Mouse (Mus musculus): ENCODE results near the gene Trim61. TPM values are rescaled to one million over a fixed set of nuclear protein-coding genes. Genes with fewer than 3 reads are reported as not detected.
"Not testable (repeated sequence)": the region's sequence is repeated elsewhere in the genome, so short reads cannot be mapped to it uniquely, and the experiment has no call there.

The Trim61 gene
- polyA plus RNA-seq, 1 experiment from 2014 or later: 0.13 TPM

DNA sequence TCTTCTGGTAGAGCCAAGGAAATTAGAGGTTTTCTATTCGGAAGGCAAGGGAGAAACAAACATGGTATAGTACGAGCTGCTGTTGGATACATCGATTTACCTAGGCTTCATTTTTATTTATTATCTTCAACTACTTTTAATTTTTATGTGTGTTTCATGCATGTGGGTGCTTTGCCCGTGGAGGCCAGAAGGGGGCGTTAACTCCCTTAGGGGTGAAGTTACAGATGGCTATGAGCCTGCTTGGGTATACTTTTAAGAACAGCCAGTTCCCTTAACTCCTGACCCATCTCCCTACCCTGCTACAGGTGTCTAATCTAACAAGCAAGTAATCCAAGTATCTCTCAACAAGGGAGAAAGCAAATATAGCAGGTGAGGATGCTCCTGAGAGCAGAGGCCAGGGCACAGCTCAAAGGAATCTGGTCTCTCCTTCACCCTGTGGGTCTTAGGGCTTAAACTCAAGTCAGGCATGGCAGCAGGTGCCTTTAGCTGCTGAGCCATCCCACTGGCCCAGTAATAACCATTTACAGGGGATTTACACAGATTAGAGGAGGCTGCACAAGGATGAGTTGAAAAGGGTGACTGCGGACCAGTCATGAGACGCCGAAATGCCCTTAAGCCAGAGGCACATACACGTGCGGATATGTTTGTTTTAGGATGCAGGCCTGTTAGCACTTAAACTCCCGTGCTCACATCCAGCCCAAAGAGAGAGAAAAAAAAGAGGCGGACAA lies 10.8 kb upstream of the Trim61 start:
- H3K4me2 ChIP-seq (ENCODE audit: low read depth, low read length): no peak overlapping the region
- WGBS: 86% methylated on average over 12 of the region's 12 CpGs

DNA sequence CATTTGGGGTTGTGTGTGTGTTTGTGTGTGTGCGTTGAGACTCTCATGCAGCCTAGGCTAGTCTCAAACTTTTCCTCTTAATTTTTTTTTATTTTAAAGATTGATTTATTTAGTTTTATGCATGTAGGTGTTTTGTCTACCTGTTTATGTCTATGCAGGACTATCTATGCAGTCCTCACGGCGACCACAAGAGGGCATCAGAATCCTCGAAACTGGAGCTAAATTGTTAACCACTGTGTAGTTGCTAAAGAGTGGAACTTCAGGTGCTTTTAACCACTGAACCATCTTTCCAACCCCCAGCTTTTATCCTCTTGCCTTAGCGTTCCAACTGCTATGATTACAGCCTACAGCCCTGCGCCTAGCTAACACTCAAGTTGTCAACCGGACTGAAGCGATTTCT lies 4.2 kb upstream of the Trim61 start:
- H3K9ac ChIP-seq (replicated peaks; ENCODE audit: low read depth, low read length): no peak overlapping the region
- ATAC-seq (ENCODE audit: low read depth): peak; percentile 73; the same call in 1 of the 2 replicates
- H3K27me3 ChIP-seq (ENCODE audit: control insufficient read depth, insufficient read depth, low read length): no peaks in the 10 kb centered on the region
- H3K36me3 ChIP-seq (ENCODE audit: control insufficient read depth, insufficient read depth, low read length): no peaks in the 10 kb centered on the region
- no peak overlapping the region for H3K27ac ChIP-seq (ENCODE audit: low read depth, low read length)
- 48% methylated on average over 8 of the region's 8 CpGs for WGBS
- H3K4me2 ChIP-seq (ENCODE audit: low read depth, low read length): no peak overlapping the region
- H3K4me3 ChIP-seq (ENCODE audit: low read depth, low read length): no peak overlapping the region
- H3K9me3 ChIP-seq (ENCODE audit: control insufficient read depth, low read length): no peaks in the 10 kb centered on the region
- no peaks in the 10 kb centered on the region for H3K4me1 ChIP-seq (ENCODE audit: control insufficient read depth, insufficient read depth, low read length)

More for the DNA sequence above, 10.8 kb upstream of the Trim61 start:
- Histone ChIP-seq H3K36me3 (ENCODE audit: control insufficient read depth, insufficient read depth, low read length) (no peaks in the 10 kb centered on the region), H3K27me3 (ENCODE audit: control insufficient read depth, insufficient read depth, low read length) (no peaks in the 10 kb centered on the region), H3K9ac (replicated peaks; ENCODE audit: low read depth, low read length) (no peak overlapping the region), H3K4me1 (ENCODE audit: control insufficient read depth, insufficient read depth, low read length) (no peaks in the 10 kb centered on the region), H3K9me3 (ENCODE audit: control insufficient read depth, low read length) (no peaks in the 10 kb centered on the region), H3K27ac (ENCODE audit: low read depth, low read length) (no peak overlapping the region), H3K4me3 (ENCODE audit: low read depth, low read length) (no peak overlapping the region)
- ATAC-seq (ENCODE audit: low read depth): no peak

DNA sequence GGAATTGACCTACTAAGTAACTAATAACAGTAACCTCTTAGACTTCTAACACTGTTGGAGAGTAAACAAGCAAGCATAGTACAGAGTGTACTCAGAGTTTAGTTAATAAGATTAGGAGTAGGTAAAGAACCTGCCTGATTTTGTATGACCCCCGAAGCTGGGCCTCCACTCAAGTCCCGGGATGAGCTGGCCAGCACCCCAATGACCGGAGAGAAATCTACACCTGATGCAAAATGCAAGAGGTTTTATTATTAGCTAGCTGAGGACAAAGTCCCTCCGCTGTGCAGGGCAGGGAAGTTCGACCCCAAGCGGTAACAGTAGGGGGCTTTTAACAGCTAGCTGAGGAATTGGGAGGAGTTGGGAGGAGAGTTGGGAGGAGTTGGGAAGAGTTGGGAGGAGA lies 10.7 kb downstream of the Trim61 start:
- not testable (repeated sequence) for H3K4me2 ChIP-seq (ENCODE audit: low read depth, low read length); H3K4me3 ChIP-seq (ENCODE audit: low read depth, low read length); H3K27ac ChIP-seq (ENCODE audit: low read depth, low read length); H3K36me3 ChIP-seq (ENCODE audit: control insufficient read depth, insufficient read depth, low read length); H3K9ac ChIP-seq (replicated peaks; ENCODE audit: low read depth, low read length); H3K9me3 ChIP-seq (ENCODE audit: control insufficient read depth, low read length); ATAC-seq (ENCODE audit: low read depth); H3K27me3 ChIP-seq (ENCODE audit: control insufficient read depth, insufficient read depth, low read length); H3K4me1 ChIP-seq (ENCODE audit: control insufficient read depth, insufficient read depth, low read length)
- 80% methylated on average over 6 of the region's 6 CpGs for WGBS

DNA sequence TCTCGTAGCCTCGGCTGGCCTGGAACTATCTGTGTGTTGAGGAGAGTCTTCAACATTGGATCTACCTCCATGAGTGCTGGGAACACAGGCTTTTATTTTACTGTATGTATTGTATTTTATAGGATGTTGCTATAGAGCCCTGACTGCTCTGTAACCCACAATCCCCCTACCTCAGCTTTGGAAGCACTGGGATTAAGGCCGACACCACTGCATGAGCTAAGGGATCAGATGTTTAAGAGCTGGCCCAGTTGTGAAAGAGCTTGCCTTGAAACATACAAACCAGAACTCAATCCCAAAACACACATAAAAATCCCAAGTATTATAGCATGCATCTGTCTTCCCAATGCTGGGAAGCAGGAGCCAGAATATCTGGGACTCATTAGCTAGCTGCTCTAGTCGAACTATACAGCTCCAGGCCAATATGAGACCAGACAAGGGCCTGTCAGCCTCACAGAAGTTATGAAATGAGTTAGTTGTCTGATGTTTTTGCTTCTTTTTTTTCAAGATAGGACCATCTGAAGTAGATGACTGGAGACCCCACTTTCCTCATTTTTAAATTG lies 19.4 kb downstream of the Trim61 start:
- H3K27ac ChIP-seq (ENCODE audit: low read depth, low read length): no peak overlapping the region
- no peaks in the 10 kb centered on the region for H3K27me3 ChIP-seq (ENCODE audit: control insufficient read depth, insufficient read depth, low read length)
- no peaks in the 10 kb centered on the region for H3K9me3 ChIP-seq (ENCODE audit: control insufficient read depth, low read length)
- H3K4me2 ChIP-seq (ENCODE audit: low read depth, low read length): no peak overlapping the region
- 90% methylated on average over 4 of the region's 4 CpGs for WGBS
- no peaks in the 10 kb centered on the region for H3K36me3 ChIP-seq (ENCODE audit: control insufficient read depth, insufficient read depth, low read length)
- H3K9ac ChIP-seq (replicated peaks; ENCODE audit: low read depth, low read length): no peak overlapping the region
- ATAC-seq (ENCODE audit: low read depth): no peak
- no peaks in the 10 kb centered on the region for H3K4me1 ChIP-seq (ENCODE audit: control insufficient read depth, insufficient read depth, low read length)
- H3K4me3 ChIP-seq (ENCODE audit: low read depth, low read length): no peak overlapping the region

GRCm38 (mm10) chr8:64987731-64988130 lies 30.6 kb downstream of the Trim61 start, which contains the start of gene Trim75:
TSS of gene Trim75 (minus strand) at chr8:64987831.
- ATAC-seq (ENCODE audit: low read depth): no peak
- no peaks in the 10 kb centered on the region for H3K4me1 ChIP-seq (ENCODE audit: control insufficient read depth, insufficient read depth, low read length)
- no peak within 1 kb of the TSS for H3K9ac ChIP-seq (replicated peaks; ENCODE audit: low read depth, low read length)
- H3K36me3 ChIP-seq (ENCODE audit: control insufficient read depth, insufficient read depth, low read length): no peaks in the 10 kb centered on the region
- no peaks in the 10 kb centered on the region for H3K27me3 ChIP-seq (ENCODE audit: control insufficient read depth, insufficient read depth, low read length)
- 95% methylated on average over 4 of the region's 4 CpGs for WGBS
- no peaks in the 10 kb centered on the region for H3K9me3 ChIP-seq (ENCODE audit: control insufficient read depth, low read length)
- H3K4me3 ChIP-seq (ENCODE audit: low read depth, low read length): no peak within 1 kb of the TSS
- H3K4me2 ChIP-seq (ENCODE audit: low read depth, low read length): no peak within 1 kb of the TSS
- H3K27ac ChIP-seq (ENCODE audit: low read depth, low read length): no peak within 1 kb of the TSS

DNA sequence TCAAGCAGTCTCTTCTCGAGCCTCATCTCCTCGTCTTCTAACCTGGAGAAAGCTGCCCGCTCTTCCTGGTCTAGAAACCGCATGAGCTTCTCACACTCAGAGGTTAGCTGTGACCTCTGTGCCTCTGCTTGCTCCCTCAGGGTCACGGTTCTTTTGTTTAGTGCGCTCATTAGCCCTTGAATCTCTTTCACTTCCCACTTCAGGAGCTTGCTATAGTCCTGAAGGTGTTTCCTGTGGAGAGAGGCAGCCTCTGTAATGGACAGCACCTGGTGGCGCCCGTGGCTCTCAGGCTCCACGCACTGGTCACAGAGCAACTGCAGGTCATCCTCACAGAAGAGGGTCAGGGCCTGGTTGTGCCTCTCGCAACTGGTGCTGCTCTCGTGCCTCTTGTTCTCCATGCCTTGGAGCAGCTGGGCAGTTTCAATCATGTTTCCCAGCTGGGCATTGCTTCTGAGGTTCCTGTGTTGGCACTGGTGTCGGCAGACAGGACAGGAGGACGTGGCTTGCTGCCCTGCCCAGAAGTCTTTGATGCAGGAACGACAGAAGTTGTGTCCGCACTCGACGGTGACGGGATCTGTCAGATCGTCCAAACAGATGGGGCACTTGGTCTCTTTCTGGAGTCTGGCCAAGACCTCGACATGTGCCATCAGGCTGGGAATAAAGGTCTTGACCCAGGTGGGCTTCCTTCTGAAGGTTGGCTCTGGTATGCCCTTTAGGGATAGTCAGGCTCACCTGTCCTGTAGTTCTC lies 35.0 kb downstream of the Trim61 start:
- Histone ChIP-seq H3K4me2 (ENCODE audit: low read depth, low read length) (no peak overlapping the region), H3K9ac (replicated peaks; ENCODE audit: low read depth, low read length) (no peak overlapping the region), H3K4me3 (ENCODE audit: low read depth, low read length) (no peak overlapping the region), H3K27ac (ENCODE audit: low read depth, low read length) (no peak overlapping the region), H3K4me1 (ENCODE audit: control insufficient read depth, insufficient read depth, low read length) (no peaks in the 10 kb centered on the region), H3K36me3 (ENCODE audit: control insufficient read depth, insufficient read depth, low read length) (no peaks in the 10 kb centered on the region), H3K27me3 (ENCODE audit: control insufficient read depth, insufficient read depth, low read length) (no peaks in the 10 kb centered on the region), H3K9me3 (ENCODE audit: control insufficient read depth, low read length) (no peaks in the 10 kb centered on the region)
- WGBS: 84% methylated on average over 20 of the region's 20 CpGs
- no peak for ATAC-seq (ENCODE audit: low read depth)

Other genes with a start within 250 kb of the Trim61 start
- gene Klhl2, start 168.5 kb downstream of the Trim61 start, polyA plus RNA-seq (2014; fragmentation: Nextera tagmentation; extraction: Ambion mirVana): 32.2 and 37.5 TPM in 2 replicates
- gene Tmem192, start 71.3 kb downstream of the Trim61 start, polyA plus RNA-seq (2014; fragmentation: Nextera tagmentation; extraction: Ambion mirVana): 36.7 and 42.7 TPM in 2 replicates
- gene Trim75, start 30.7 kb downstream of the Trim61 start, polyA plus RNA-seq (2014; fragmentation: Nextera tagmentation; extraction: Ambion mirVana): 0.05 and 0.08 TPM in 2 replicates
- gene Trim60, start 61 bp upstream of the Trim61 start, polyA plus RNA-seq (2014; fragmentation: Nextera tagmentation; extraction: Ambion mirVana): not detected in 2 replicates
- 2.4 and 3.3 TPM in 2 replicates for gene Apela, start 18.8 kb upstream of the Trim61 start, polyA plus RNA-seq (2014; fragmentation: Nextera tagmentation; extraction: Ambion mirVana)
- gene Gm10663, start 56.5 kb upstream of the Trim61 start, polyA plus RNA-seq (2014; fragmentation: Nextera tagmentation; extraction: Ambion mirVana): not detected in 2 replicates
- gene BC030870, start 111.0 kb upstream of the Trim61 start, polyA plus RNA-seq (2014; fragmentation: Nextera tagmentation; extraction: Ambion mirVana): not detected in 2 replicates